Mouse (Mus musculus) neural tube, embryonic 11.5 days (tissue): ENCODE measurements at regions not wholly inside any gene's neighbourhood (a gene's known extent, or its start where the extent isn't known, plus 50 kb on each side); places are given as distances from the start of the nearest gene placed in this dataset.

ENCODE experiments used
- ATAC-seq: fragments of 200-750 bp; cut with Nextera tagmentation; 2 replicates; pipeline ENCODE4 v1.8.0; 2017; ENCODE audit warnings: moderate number of reproducible peaks, mild to moderate bottlenecking, moderate TSS enrichment, moderate library complexity; ENCODE audit not compliant: insufficient read depth, low FRiP score, low TSS enrichment
- DNase-seq: peaks from one replicate; pipeline ENCODE4 v3.0.0-alpha.2; 2015; ENCODE audit warnings: low spot score
- H3K27ac ChIP-seq: fragments of 300-500 bp; sonication (generic); 2 replicates; pipeline ENCODE4 v1.5.1; 2014; ENCODE audit warnings: low read depth, mild to moderate bottlenecking, low read length
- H3K27me3 ChIP-seq: fragments of 300-500 bp; sonication (generic); 2 replicates; pipeline ENCODE4 v1.6.1; 2014; ENCODE audit warnings: mild to moderate bottlenecking, low read length, mixed read lengths; ENCODE audit not compliant: control insufficient read depth, insufficient read depth
- H3K36me3 ChIP-seq: fragments of 300-500 bp; sonication (generic); 2 replicates; pipeline ENCODE4 v1.6.1; 2014; ENCODE audit warnings: mild to moderate bottlenecking, low read length, moderate library complexity, mixed read lengths; ENCODE audit not compliant: control insufficient read depth, insufficient read depth
- H3K4me1 ChIP-seq: fragments of 300-500 bp; sonication (generic); 2 replicates; pipeline ENCODE4 v1.6.1; 2014; ENCODE audit warnings: low read length, mixed read lengths; ENCODE audit not compliant: control insufficient read depth, insufficient read depth
- H3K4me2 ChIP-seq: fragments of 300-500 bp; sonication (generic); 2 replicates; pipeline ENCODE4 v1.6.1; 2014; ENCODE audit warnings: low read depth, mild to moderate bottlenecking, moderate library complexity
- H3K4me3 ChIP-seq: fragments of 300-500 bp; sonication (generic); 2 replicates; pipeline ENCODE4 v1.5.1; 2014; ENCODE audit warnings: low read depth, low read length
- H3K9ac ChIP-seq: fragments of 300-500 bp; sonication (generic); 2 replicates; pipeline ENCODE4 v1.6.1; 2014; ENCODE audit warnings: mild to moderate bottlenecking, low read length
- H3K9me3 ChIP-seq: fragments of 300-500 bp; sonication (generic); 2 replicates; pipeline ENCODE4 v1.6.1; 2016; ENCODE audit warnings: low read length; ENCODE audit not compliant: control insufficient read depth
- WGBS: fragments of 180-500 bp; shearing (Covaris S2); extraction: QIAGEN DNeasy Blood & Tissue Kit; methylation state at CpG from one replicate; pipeline ENCODE4 v1.1.7; 2014; 5-methylcytosine and 5-hydroxymethylcytosine counted together

DNA sequence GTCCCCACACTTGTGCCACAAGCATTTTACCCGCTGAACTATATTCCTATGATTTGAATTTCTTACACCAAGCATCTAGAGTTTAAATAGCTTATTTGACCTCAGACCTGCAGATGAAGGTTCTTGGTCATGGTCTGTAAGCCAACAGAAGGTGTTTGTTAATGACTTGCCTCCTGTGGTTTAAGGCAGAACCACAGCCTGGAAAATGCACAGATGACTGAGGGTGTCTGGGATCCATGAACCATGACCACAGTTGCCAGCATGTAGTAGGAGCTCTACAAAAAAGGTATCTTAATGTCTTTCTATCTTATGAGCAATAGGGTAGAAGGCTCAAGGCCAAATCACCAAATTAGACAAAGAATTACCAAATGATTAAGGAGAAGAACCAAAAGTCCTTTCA, 367.6 kb downstream of the Atp6ap1l start:
- DNase-seq: no peak
- Histone ChIP-seq H3K27me3 (no peaks in the 10 kb centered on the region), H3K4me2 (no peak overlapping the region), H3K4me3 (no peak overlapping the region), H3K4me1 (no peaks in the 10 kb centered on the region), H3K27ac (no peak overlapping the region), H3K36me3 (no peaks in the 10 kb centered on the region), H3K9me3 (no peaks in the 10 kb centered on the region), H3K9ac (no peak overlapping the region)
- WGBS: 91% methylated on average over 1 of the region's 1 CpGs
- no peak for ATAC-seq

DNA sequence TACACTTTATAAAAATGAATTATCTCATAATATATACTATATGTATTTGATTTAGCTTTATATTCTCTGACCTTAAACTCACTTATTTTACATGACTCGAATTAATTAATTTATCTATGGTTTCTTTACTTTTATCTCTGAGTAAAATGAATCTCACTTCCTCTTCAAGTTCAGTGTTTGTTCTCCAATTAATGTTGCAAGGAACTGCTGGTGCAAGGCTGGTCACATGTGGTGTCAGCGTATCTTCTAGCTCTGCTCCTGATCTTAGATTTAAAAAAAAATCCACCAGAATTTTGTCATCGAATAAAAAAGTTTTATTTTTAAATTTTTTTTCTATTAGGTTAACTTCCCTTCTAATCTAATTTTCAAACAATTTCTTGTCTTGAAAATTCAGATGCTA, 378.2 kb downstream of the Atp6ap1l start:
- no peak for ATAC-seq

GRCm38 (mm10) chr13:90525801-90526200, 379.4 kb downstream of the Atp6ap1l start:
- Histone ChIP-seq H3K27me3 (no peaks in the 10 kb centered on the region), H3K4me1 (no peaks in the 10 kb centered on the region), H3K4me2 (no peak overlapping the region), H3K9ac (no peak overlapping the region), H3K27ac (no peak overlapping the region), H3K36me3 (no peaks in the 10 kb centered on the region), H3K9me3 (no peaks in the 10 kb centered on the region), H3K4me3 (no peak overlapping the region)
- DNase-seq: no peak
- 88% methylated on average over 2 of the region's 2 CpGs for WGBS
- ATAC-seq: no peak

More for the DNA sequence above, 378.2 kb downstream of the Atp6ap1l start:
- no peak overlapping the region for H3K27ac ChIP-seq
- no peaks in the 10 kb centered on the region for H3K4me1 ChIP-seq
- no peaks in the 10 kb centered on the region for H3K27me3 ChIP-seq
- H3K9ac ChIP-seq: no peak overlapping the region
- no peaks in the 10 kb centered on the region for H3K36me3 ChIP-seq
- no peak overlapping the region for H3K4me3 ChIP-seq
- H3K9me3 ChIP-seq: no peaks in the 10 kb centered on the region
- DNase-seq: no peak
- H3K4me2 ChIP-seq: no peak overlapping the region
- 93% methylated on average over 3 of the region's 3 CpGs for WGBS

- ATAC-seq: no peak
- Histone ChIP-seq H3K4me3 (no peak overlapping the region), H3K27ac (no peak overlapping the region), H3K4me2 (no peak overlapping the region), H3K36me3 (no peaks in the 10 kb centered on the region), H3K9ac (no peak overlapping the region), H3K9me3 (no peaks in the 10 kb centered on the region), H3K4me1 (no peaks in the 10 kb centered on the region), H3K27me3 (no peaks in the 10 kb centered on the region)
- WGBS: 49% methylated on average over 4 of the region's 4 CpGs
- no peak for DNase-seq
Observed at GRCm38 (mm10) chr13:90521758-90522245, 383.4 kb downstream of the Atp6ap1l start.

GRCm38 (mm10) chr13:90520992-90521757, 384.0 kb downstream of the Atp6ap1l start:
- Histone ChIP-seq H3K36me3 (no peaks in the 10 kb centered on the region), H3K27ac (no peak overlapping the region), H3K9ac (no peak overlapping the region), H3K4me3 (no peak overlapping the region), H3K4me1 (no peaks in the 10 kb centered on the region), H3K9me3 (no peaks in the 10 kb centered on the region), H3K27me3 (no peaks in the 10 kb centered on the region), H3K4me2 (no peak overlapping the region)
- DNase-seq (no peak), ATAC-seq (no peak)
- 68% methylated on average over 4 of the region's 4 CpGs for WGBS

DNA sequence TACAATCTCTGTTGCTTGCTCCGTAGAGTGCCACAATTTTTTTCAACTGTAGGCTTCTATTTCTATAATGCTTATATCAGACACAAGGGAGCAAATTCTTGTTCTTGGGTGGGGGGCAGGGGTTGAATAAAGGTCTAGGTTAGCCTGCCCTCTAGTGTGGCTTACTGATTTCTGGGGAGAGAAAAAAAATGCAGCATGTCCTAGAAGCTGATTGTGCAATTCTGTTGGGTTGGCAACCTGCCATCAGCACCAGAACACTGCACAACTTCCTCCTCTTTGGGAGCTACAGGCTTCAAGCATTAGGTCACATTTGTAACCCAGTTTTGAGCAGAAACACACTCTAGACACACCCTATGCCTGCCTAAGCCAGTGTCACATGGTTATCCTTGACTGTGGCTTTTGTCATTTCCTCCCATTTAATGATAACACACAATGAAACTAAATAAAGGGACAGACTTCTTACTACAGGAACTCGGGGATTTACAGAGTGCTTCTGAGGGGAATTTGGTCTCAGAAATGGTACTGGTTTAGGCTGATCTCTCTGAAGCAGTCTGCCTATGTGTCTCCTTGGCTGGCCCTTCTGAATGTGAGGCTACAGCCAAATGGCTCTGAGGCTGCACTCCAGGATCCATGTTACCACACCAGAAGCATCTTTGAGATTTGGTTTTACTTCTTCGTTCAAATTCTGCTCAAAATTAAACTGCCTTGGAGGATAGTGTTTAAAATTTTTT, 389.2 kb downstream of the Atp6ap1l start:
- no peak for ATAC-seq
- no peak for DNase-seq
- H3K9ac ChIP-seq: no peak overlapping the region

DNA sequence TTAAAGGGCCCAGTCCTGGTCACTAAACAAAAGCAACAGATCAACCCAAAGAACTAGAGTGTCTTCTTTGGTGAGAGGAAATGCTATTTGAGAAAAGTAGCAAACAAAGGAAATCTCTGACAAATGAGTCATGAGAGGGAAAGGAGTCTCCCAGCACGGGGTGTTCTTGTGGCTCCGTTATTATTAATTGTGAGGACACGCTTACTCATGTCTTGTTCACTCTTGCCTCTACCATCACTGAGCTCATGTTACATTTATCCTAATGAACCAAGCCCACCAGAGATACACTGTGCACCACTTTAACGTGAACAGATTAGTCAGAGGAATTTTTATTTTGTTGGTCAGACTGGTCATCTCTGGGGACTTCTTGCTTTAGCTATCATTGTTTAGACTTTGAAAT, 391.3 kb downstream of the Atp6ap1l start:
- Histone ChIP-seq H3K27me3 (no peaks in the 10 kb centered on the region), H3K4me2 (no peak overlapping the region), H3K4me1 (no peaks in the 10 kb centered on the region), H3K27ac (no peak overlapping the region), H3K4me3 (no peak overlapping the region), H3K9me3 (no peaks in the 10 kb centered on the region), H3K9ac (no peak overlapping the region), H3K36me3 (no peaks in the 10 kb centered on the region)
- ATAC-seq: no peak
- 81% methylated on average over 4 of the region's 4 CpGs for WGBS
- no peak for DNase-seq

More for the DNA sequence above, 389.2 kb downstream of the Atp6ap1l start:
- H3K36me3 ChIP-seq: no peaks in the 10 kb centered on the region
- no peak overlapping the region for H3K27ac ChIP-seq
- no peaks in the 10 kb centered on the region for H3K27me3 ChIP-seq
- 77% methylated on average over 3 of the region's 3 CpGs for WGBS
- H3K4me1 ChIP-seq: no peaks in the 10 kb centered on the region
- H3K9me3 ChIP-seq: no peaks in the 10 kb centered on the region
- no peak overlapping the region for H3K4me2 ChIP-seq
- H3K4me3 ChIP-seq: no peak overlapping the region

DNA sequence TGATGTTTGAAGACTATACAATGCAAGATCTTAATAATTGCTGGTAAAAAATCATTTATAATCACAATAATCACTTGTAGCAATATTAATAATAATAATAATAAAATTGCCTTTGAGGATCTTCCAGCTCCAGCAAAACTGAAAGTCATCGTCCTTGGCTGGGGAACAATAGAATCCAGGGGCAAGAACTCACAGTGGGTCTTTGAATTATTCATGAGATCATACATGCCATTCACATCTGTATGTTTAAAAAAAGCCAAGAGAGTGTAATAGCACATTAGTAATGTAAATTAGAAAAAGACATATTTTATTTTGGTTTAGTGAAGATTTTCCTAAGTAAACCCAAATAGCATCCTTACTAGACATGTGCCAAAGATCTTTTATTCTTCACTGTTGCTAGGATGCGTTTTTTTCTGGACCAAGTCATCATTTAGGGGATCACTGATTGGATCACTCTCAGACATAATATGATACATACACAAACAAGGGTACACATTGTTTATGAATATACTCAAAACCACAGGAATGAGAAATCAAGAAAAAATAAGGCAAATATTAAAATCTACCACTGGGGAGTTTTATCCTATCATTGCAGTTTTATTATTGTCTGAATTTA, 392.3 kb downstream of the Atp6ap1l start:
- ATAC-seq: no peak
- no peak overlapping the region for H3K4me2 ChIP-seq
- no peak overlapping the region for H3K4me3 ChIP-seq
- H3K4me1 ChIP-seq: no peaks in the 10 kb centered on the region
- no peaks in the 10 kb centered on the region for H3K27me3 ChIP-seq
- no peaks in the 10 kb centered on the region for H3K36me3 ChIP-seq
- DNase-seq: no peak
- 62% methylated on average over 2 of the region's 2 CpGs for WGBS
- H3K9ac ChIP-seq: no peak overlapping the region
- no peak overlapping the region for H3K27ac ChIP-seq
- no peaks in the 10 kb centered on the region for H3K9me3 ChIP-seq
